Mouse (Mus musculus): ENCODE measurements around the gene Arpp21. TPM values are rescaled to one million over a fixed set of nuclear protein-coding genes. Genes with fewer than 3 reads are reported as not detected.

Arpp21 gene
- total RNA-seq, 2 experiments from 2014 or later, result 1.4 TPM

DNA sequence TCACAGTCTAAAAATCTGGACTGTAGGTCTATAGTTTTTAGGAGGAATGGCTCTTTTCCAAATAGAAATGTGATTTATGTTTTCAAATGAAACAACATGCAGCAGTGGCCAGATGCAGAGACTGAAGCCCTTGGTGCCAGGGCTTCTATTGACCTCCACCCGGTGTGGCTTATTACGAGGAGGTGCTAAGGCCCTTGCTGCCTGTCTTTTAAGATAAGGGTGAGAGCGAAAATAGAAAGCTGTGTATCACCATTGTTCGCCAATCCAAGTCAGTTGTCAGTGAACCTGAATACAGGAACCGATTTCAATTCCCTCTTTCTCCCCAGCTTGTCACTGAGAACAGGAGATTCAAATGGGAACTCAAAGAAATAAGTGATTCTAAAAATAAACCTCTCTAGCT, 57.3 kb downstream of the Arpp21 start:
- DNase-seq, result peak; percentile 23 to 29

DNA sequence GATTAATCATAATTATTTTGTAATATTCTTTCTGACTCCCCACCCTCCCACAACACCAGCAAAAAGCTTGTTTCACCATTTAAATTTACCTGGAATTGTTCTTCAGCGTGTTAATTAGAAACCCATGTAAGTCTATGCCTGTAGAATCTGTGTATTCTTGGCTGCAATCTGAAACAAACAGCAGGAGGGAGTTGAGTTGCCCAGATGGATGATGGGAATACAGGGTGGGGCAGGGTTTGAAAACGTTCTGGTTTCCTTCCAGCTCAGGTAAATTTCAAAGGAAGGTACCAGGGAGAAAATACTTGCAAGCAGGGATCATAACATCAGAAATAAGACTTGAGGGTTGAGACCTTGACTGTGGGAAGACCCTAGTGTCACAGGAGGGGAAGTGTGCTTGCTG, 58.2 kb downstream of the Arpp21 start:
- DNase-seq, result no peak

DNA sequence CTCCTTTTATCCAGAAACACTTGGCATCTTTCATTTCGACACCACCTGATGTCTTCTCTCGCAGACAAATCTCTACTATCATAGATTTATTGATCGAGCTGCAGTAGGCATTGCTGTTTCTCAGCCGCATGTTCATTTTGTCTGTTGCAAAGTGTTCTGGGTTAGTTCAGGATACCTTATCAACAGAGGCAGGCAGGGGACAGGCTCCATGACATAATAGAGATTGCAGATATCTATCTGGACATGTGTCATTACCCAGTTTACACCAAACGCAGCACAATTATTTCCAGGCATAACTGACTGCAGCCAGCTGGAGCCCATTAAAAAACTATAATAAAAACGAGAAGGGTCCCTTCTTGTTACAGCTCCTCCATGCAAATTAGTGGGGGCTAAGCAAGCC, 59.4 kb downstream of the Arpp21 start:
- DNase-seq, result no peak

DNA sequence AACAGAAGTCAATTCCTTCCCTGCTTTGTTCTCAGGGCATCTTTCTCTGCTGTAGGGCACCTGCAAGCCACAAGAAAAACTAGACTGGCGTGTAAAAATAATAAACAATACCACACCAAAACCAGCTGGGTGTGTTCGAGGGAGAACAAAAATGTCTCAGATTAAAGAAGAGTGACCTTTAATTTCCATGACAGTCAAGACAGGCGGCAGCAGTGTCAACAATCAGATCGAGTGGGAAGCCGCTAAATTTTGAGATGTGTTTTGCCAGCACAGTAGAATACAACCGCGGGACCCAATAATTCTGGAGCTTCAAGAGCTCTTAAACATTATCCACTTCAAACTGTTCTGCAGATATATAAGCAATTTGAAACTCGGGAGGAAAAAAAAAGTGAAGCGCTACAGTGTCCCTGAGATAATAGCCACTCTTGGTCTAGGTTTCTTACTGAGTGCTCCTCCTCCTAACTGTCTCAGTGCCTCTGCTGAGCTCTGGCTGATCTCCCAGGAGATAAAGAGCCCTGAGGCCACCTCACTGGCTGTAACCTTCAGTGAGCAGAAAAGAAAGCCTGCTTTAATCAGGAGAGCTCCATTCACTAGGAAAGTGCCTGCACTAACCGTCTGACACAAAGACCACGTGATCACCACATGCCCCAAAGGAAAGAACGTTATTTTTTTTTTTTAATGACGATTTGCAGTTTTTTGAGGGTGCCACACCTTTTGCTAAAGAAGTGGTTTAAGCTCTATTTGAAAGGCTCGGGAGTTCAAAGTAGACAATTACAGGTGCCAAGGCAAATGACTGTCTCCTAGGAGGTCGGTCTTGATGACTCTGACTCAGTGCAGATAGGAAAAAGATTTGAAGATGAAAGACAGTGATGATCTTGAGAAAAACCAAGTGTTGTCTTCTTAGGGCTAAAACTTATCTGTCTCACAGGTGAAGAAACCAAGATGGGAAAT, 61.1 kb downstream of the Arpp21 start:
- DNase-seq, result peak in 1 of 2 experiments; percentile 12

DNA sequence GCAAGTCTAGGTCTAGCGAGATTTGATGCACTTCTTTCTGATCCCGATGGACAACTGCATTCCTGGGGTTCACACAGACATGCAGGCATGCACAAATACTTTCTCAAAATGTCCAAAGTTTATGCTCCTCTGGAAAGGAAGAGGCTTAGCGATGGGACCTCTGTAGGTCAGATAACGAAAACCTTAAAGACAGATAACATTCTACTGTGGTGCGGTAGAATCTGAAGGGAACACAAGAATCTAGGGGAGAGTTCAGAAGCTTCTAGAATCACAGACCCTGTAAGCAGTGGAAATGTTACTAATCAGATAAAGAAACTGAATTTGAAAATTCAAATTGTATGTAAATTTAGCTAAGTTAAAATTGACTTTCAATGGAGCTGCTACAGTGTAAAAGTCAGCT, 62.0 kb downstream of the Arpp21 start:
- no peak for DNase-seq

DNA sequence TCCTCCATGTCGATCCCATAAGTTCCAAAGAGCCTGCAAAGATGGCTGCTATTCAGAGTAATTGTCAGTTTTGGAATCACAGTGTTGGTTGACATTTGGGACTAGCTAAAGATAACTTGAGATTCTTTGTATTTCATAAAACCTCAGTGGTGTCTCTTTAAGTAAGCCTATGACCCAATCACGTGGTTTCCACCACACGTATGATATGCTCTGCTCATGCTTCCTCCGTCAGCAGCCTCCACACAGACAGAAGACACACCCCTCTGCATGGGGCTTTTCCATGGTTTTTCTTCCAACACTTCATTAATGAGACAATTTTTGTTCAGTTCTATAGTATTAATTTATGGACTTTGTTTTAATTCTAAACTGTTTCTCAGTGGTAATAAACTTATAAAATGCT, 71.1 kb downstream of the Arpp21 start:
- no peak for DNase-seq

DNA sequence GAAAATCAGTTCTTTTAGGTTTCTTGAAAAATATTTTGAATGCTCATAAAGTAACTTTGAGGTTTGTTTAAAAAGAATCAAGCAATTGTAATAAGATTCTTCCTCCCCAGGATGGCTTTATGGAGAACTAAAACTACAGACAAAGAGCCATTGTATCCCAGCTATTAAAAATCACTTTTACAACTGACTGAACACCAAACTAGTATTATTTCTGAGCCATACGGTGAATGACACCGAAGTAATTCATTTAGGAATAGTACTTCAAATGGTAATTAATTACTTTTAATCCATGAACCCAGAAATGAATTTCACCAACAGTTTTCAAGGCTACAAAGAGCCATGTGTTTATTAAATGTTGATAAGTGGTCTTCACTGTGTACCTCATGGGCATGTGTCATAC, 74.8 kb downstream of the Arpp21 start:
- DNase-seq, result no peak

- DNase-seq, result no peak
These were observed 81.8 kb downstream of the Arpp21 start for GRCm38 (mm10) chr9:112153972-112154371.

DNA sequence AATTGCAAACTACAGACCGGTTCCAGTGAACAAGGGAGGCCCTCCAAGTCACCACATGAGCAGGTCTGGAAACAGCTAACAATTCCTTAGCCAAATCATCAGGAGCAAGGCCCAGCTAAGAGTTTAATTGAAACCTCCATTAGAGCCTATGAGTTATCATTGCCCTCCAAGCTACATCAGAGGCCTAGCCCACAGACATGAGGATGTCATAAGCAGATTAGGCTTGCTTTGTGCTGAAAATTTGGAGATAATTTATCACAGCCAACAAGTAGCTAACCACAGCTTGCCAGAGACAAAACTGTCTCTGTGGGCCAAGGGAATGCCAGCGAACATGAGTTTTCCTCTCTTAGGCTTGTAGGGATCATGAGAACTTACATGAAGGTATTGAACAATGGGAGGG, 83.0 kb downstream of the Arpp21 start:
- DNase-seq, result no peak

GRCm38 (mm10) chr9:112151177-112151576, 84.6 kb downstream of the Arpp21 start:
- DNase-seq, result no peak

- DNase-seq, result no peak
These were observed 95.1 kb downstream of the Arpp21 start for GRCm38 (mm10) chr9:112140658-112141057.

DNA sequence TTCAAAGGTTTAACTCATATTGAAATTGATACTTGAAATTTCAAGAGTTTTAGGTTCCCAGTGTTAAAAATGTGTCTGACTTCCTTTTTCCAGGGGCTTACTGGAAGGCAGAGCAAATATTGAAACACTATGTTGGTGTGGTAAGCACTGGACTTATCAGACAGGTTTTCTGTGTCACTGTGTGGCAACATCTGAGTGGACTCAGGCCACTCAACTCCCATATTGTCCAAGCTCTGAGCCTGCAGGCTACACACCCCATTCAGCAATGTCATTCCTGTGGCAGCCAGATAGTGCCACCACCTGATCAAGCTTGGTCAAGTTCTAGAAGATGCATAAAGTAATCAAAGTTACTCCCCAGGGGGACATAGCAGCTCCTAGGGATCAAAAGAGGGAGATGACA, 97.9 kb downstream of the Arpp21 start:
- no peak for DNase-seq

GRCm38 (mm10) chr9:112130812-112131211, 104.9 kb downstream of the Arpp21 start:
- no peak for DNase-seq

- no peak for DNase-seq
These were observed 111.1 kb downstream of the Arpp21 start for GRCm38 (mm10) chr9:112124667-112125066.

GRCm38 (mm10) chr9:112124184-112124583, 111.6 kb downstream of the Arpp21 start:
- DNase-seq, result no peak

DNA sequence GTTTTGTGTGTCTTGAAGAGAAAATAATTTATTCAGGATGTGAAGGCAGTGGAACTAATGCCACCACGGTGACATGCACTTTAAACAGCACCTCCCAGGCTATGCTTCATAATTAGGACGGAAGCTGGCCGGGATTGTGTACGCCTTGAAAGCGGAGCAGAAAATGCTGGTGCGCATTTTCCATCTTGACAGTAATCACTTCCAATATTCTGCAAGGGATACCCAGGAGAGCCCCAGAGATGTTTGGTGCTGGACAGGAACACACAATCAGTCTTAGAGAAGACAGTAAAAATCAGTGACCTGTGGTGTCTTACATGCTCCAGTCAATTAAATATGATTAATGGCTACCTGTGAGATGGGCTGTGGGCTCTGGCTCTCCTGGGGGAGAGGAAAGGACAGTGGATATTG, 112.3 kb downstream of the Arpp21 start:
- DNase-seq, result no peak

- DNase-seq, result no peak
These were observed 116.2 kb downstream of the Arpp21 start for GRCm38 (mm10) chr9:112119535-112119934.

- DNase-seq, result no peak
These were observed 116.7 kb downstream of the Arpp21 start for GRCm38 (mm10) chr9:112119106-112119433.

- DNase-seq, result peak in 1 of 2 experiments; percentile 23
These were observed 117.2 kb downstream of the Arpp21 start for GRCm38 (mm10) chr9:112118411-112119105.

GRCm38 (mm10) chr9:112117632-112118410, 117.9 kb downstream of the Arpp21 start:
- no peak for DNase-seq

DNA sequence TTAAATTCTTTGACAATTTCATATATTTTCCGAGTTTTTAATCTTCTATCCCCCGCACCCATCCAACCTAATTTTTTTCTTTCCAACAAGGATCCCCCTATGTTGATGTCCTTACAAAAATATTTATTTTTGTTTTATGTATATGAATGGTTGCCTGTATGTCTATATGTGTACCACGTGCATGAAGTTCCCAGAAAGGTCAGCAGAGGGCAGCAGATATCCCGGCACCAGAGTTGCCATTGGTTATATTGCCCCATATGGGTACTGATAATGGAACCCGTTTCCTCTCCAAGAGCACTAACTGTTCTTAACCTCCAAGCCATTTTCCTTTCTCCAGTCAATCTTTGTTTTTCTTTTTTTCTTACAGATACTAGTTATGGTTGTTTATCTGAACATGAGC, 124.1 kb downstream of the Arpp21 start:
- no peak for DNase-seq

GRCm38 (mm10) chr9:112102852-112103192, 132.9 kb downstream of the Arpp21 start:
- DNase-seq, result no peak
